Mouse (Mus musculus): ENCODE measurements around the gene Ssh1.

Gene Ssh1

GRCm38 (mm10) chr5:113992339-113992831, 1.3 kb downstream of the Ssh1 start:
- DNase-seq = no peak

- DNase-seq = no peak
These were observed 2.6 kb downstream of the Ssh1 start for GRCm38 (mm10) chr5:113991141-113991540.

DNA sequence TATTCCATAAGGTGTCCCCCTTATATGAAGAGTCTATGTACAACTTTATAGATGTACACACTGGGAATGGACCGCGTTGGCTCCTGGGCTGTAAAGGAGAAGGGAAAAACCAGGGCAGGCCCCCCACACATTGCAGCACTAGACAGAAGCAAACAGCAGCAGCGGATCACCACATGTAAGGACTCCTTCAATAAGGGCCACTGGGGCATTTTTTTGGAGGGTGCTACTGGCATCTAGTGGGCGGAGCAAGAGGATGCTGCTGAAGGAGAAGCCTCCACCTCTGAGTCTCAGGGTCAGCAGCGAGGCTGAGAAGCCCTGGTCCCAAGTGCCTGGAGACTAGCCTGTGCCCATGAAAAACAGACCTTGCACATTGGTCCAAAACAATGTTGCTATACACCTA, 3.1 kb downstream of the Ssh1 start:
- no peak for DNase-seq

DNA sequence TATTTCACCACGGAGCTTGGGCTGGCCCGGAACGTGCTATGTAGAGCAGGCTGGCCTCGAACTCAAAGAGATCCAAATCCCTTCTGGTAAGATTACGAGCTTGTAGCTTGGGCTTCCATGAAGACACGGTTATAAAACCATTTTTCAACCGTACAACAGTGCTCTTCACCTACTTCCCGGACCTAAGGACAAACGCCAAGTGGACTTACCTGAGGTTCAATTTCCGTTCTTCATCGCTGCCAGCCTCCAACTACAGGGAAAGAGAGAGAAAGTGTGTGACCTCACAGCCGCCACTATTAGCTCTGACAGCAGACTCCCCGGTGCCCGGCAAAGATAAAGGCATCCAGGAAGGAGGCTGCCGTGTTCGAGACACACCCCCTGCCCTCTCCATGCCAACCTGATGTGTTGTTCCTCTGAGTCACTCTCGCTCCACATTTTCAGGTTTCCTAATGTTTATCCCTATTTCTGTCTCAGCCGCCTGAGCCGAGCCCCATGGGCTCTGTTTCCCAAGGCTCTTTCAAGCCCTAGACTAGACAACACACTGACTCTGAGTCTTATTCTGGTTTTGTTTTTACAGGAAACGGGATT, 4.2 kb downstream of the Ssh1 start:
- no peak for DNase-seq

DNA sequence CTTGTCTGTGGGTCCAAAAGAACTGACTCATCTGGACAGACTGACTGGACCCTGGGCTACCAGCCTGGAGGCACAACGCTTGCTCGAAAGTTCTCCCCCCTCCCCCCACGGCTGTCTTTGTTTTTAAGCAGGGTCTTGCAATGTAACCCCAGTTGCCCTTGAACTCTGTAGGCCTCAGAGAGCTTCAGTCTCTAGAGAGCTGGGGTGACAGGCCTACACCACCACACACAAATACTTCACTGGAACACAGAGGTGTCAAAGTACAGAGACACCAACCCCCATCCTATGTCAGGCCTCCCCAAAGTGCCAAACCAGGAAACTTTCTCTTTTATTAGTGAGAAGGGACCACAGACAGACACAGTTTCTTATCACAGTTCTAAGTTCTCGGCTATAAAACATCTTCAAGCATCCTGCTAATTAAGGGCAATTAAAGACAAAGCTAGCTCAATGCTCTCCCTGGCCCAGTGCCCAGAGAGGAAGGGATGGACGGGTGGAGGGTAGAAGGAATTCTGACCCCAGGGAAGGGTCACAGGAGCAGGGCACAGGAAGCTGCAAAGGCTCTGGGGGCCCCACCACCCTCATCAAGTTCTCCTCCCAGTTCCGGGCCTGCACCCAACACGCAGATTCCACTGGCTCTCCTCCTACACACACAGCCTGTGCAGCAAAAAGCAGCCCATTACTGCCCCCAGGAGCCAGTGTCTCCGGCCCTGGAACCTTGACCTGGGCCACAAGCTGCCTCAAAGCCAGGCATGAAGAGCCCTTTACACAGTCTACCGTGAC, 7.3 kb downstream of the Ssh1 start:
- DNase-seq = no peak

GRCm38 (mm10) chr5:113985737-113986136, 8.0 kb downstream of the Ssh1 start:
- no peak for DNase-seq

- no peak for DNase-seq
These were observed 9.5 kb downstream of the Ssh1 start for GRCm38 (mm10) chr5:113984025-113984740.

- DNase-seq = no peak
These were observed 10.2 kb downstream of the Ssh1 start for GRCm38 (mm10) chr5:113983541-113983940.

DNA sequence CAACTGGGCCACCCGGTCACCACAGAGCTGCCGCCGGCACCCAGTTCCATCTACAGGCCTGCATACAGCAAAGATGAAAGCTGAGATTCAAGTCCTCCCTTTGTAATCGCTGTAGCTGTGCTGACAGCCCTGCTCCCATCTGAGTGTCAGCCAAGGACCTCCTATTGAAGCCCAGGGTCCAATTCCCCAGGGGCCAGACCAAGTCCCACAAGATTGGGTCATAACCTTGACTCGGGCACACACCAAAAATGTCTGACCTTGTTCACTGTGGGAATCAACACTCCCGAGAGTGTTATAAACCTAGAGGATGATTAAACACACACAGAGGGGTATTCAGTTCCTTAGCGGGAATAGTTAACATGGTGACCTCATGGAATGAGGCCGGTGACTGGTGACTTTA, 11.9 kb downstream of the Ssh1 start:
- DNase-seq = no peak

DNA sequence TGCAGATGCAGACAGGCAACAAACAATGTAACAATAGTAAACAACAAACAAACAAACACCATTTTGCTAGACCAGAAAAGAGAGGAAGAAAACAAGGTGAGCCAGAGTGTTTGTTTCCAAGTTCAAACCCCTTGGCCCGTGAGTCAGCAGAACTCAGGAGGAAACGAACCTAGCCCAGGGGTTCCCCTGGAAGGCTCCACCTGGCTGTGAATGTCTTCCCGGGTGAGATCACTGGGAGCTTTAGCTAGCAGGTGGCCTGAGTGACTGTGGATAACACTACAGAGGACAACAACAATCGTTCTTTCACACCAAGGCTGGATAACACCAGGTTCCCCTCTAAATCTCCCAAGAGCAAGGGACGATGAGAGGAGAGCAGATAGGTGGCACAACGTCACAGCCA, 12.5 kb downstream of the Ssh1 start:
- DNase-seq = no peak

DNA sequence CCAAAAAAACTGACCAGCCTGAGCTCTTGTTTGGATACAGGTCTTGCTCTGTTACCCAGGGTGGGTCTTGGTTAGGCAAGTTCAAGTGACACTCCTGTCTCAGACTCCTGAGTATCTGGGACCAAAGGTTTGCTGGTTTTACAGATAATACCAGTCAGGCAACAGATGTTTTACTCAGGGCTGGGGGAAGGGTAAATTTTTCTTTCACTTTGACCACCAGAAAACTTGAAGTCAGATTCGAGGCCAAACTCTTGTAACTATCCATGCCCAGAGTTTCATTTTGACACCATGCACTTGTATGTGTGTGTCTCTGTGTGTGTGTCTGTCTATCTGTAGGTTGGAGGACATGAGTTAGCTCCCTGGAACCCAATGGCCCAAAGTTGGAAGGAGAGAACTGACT, 13.2 kb downstream of the Ssh1 start:
- no peak for DNase-seq

GRCm38 (mm10) chr5:113977309-113977708, 16.4 kb downstream of the Ssh1 start:
- no peak for DNase-seq

DNA sequence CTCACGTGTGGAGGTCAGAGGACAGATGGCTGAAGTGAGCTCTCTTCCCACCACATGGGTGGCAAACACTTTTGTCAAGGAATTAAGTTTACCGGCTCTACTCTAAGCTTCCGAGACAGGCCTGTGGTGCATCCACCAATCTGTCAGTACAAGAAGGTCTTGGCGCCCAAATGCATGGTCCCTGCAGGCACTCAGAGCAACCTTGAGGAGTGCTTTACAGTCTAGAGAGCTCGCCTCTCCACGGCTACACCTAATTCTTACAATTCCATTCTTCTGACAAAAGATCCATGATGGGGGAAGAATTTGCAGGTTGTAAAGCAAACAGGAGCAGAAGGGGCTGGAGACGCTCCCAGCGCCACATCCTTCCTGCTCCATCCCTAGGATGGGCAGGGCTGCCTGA, 17.1 kb downstream of the Ssh1 start:
- no peak for DNase-seq

GRCm38 (mm10) chr5:113975538-113976215, 18.0 kb downstream of the Ssh1 start:
- DNase-seq = no peak

GRCm38 (mm10) chr5:113974576-113974975, 19.1 kb downstream of the Ssh1 start:
- no peak for DNase-seq

DNA sequence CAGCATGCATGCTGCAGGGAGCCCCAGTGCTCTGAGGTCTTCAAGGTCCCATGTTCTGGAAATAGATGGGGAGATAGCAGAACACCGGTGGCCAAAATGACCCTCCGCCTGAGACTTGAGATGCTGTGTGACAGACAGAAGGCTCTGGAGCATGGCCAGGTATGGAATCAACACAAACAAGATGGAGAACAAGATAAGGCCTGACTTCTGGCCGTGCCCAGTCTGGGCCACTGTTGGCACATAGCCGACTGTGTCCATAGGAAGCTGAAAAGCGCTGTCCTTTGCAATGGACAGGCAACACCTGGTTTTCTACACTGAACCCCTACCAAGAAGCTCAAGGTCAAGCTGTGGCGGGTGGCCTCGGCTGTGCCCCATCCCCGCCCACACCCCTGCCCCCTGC, 19.9 kb downstream of the Ssh1 start:
- no peak for DNase-seq

DNA sequence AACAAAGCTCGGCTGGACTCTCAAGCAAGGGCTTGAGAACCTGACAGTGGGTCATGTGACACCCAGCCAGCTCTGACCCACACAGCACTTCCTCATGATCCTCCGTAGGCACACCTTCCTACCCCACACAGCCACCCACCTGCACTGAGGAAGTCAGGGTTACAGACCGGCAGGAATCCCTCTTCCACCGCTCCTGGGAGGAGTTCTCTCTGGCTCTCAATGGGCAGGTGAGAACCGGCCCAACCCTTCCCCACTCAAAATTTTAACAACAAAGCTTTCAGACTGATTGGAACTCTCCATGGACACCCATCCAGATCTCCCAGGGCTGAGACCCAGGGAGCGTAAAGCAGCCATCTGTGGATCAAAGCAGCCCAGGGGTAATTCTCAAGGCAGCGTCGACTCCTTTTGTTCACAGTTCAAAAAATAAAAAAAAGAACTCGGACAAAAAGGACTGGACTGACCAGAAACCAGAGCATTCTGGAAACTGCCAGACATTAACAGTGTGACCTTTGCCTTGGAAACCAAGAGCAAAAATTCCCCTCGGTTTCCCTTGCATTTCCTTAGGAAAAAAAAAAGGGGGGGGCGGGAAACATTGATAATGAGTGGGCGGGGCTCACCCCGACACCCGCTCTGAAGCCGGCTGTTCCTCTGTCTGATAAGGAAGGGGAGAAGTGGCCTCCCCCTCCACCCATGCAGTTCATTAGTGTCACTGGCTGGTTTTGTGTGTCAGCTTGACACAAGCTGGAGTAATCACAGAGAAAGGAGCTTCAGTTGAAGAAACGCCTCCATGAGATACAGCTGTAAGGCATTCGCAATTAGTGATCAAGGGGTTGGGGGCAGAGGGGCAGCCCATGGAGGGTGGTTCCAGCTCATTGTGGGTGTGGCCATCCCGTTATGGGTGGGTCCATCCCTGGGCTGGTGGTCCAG, 20.8 kb downstream of the Ssh1 start:
- no peak for DNase-seq

DNA sequence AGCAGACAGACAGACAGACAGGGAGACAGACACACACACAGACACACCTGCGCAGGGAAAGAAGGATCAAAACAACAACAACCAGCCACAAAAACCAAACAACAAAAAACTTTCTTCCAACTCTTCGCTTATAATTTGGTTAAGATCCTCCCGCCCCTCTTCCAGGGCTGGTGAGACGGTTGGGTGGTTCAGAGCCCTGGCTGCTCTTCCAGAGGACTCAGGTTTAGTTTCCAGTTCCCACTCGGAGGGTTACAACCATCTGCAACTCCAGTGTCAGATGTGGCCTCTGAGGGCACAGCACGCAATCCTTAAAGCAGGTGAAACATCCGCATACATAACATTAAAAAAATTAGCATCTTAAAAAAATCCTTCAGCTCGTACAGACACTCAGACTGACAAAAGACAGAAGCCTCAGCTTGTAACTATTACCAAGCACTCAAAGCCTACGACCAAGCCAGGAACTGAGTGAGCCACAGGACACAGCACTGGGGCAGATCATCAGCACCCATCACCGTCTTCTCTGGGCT, 22.2 kb downstream of the Ssh1 start:
- no peak for DNase-seq

- DNase-seq = no peak
These were observed 25.3 kb downstream of the Ssh1 start for GRCm38 (mm10) chr5:113968371-113968770.

- no peak for DNase-seq
These were observed 27.1 kb downstream of the Ssh1 start for GRCm38 (mm10) chr5:113966452-113967150.

DNA sequence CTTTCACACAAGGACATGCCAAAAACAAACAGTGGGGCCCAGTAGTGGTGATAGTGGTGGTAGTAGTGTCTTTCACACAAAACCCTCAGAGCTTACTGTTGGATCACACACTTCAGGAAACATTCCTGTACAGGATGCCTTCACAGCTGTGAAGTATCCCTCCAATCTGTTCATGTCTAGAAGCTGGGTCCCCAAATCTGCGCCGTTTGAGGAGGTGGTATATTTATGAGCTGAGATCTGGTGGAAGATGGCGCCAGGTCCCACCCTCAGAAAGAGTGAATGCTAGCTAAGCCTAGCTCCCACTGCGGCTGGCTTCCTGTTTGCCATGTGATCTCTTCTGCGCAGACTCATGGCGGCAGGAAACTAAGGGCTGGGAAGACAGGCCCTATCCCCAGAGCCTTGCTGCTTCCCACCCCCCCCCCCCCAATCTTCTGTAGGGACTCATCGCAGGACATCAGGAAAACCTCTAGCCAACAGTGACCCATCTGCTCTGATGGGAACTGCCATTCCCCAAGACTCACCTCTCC, 28.0 kb downstream of the Ssh1 start:
- no peak for DNase-seq

Data from cerebellum, adult 9-11 months (tissue).